Mouse (Mus musculus) cerebellum, postnatal 14 days (tissue): Measurements from ENCODE around the gene Ctsh.

Experiments used
- DNase-seq, 2 experiments: peaks; one replicate each; pipeline ENCODE4 v3.0.0; 2021; ENCODE audit warnings: mixed read lengths in 2 of 2

Ctsh gene

GRCm38 (mm10) chr9:90113651-90114566, 60.0 kb downstream of the Ctsh start:
- peak; percentile 87 to 89 for DNase-seq

GRCm38 (mm10) chr9:90114567-90115307, 60.8 kb downstream of the Ctsh start, which contains the start of gene Morf4l1:
Gene Morf4l1, minus strand, starts transcription at chr9:90114774.
- DNase-seq = peak; percentile 98

GRCm38 (mm10) chr9:90115308-90115700, 61.4 kb downstream of the Ctsh start:
- DNase-seq = no peak

DNA sequence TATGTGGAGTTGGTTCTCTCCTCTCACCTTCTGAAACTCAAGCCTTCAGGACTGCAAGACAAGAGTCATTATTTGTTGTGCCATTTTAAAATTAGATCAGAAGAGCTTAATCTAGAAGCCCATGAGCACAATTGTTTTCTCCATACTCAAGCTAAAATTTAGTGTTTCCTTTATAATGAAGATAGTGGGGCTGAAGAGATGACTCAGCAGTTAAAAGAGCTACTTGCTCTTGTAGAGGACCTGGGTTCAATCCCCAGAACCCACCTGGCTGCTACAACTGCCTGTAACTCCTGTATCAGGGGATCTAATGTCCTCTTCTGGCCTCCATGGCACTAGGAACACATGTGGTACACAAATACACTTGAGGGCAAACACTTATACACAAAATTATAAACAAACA, 63.3 kb downstream of the Ctsh start:
- DNase-seq = no peak

DNA sequence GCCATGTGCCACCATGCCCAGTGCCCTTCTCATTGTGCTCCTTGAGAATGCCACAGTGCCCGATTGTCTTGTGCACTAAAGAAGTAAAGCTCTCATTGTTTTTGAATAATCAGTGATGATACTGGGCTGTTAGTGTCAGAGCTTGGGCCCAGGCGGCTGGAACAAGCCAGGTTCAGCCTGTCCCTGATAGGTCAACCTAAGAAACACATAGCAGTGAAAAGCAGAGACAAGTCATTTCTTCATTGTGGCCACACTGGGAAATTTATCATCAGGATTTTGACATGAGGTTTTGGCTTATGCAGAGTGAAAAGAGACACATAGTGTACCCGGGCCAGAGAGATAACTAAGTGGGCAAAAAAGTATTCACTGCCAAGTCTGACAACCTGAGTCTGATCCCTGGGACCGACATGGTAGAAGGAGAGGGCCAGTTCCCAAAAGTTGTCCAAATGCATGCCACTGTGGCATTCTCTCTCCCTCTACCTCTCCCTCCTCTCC, 68.3 kb downstream of the Ctsh start:
- DNase-seq = no peak

GRCm38 (mm10) chr9:90124156-90124872, 70.4 kb downstream of the Ctsh start:
- DNase-seq = no peak

- DNase-seq = no peak
Measured at GRCm38 (mm10) chr9:90124873-90125245, 70.9 kb downstream of the Ctsh start.
